In genomic region chr10:111101901-111102761, GRCm38 (mm10) we compare ENCODE assay signal across 8 mouse cellular contexts.
DNase-seq lines count a peak whose midpoint lies in the region; ATAC-seq lines count a peak whose summit lies in the region.

No protein-coding gene starts in this region.

- no peaks in the 10 kb centered on the region for H3K9me3 ChIP-seq in kidney, embryonic 15.5 days (replicated peaks)

- H3K27me3 ChIP-seq in kidney, embryonic 15.5 days: no peaks in the 10 kb centered on the region

- no peak overlapping the region for H3K4me3 ChIP-seq in kidney, embryonic 15.5 days (replicated peaks)
- peak overlapping the region; percentile 26 for H3K4me3 ChIP-seq in macrophage (ENCODE audit: inconsistent target)

- DNase-seq in adrenal gland, adult 8-10 months: peak; percentile 34
- no peak for DNase-seq in frontal cortex, adult 2 months (ENCODE audit: extremely low spot score in 1 of 2, low spot score in 1 of 2)
- no peak for DNase-seq in cerebellum, adult 11 months
- no peak for DNase-seq in cerebellum, postnatal 4 days (ENCODE audit: low spot score in 2 of 2)
- no peak for DNase-seq in thymus, postnatal 25 days

- ATAC-seq in granulocyte monocyte progenitor cell, adult 5-6 weeks (replicated peaks; ENCODE audit: poor library complexity, severe bottlenecking): peak; percentile 48
- ATAC-seq in kidney, embryonic 15.5 days (replicated peaks; ENCODE audit: low FRiP score): no peak

- H3K4me2 ChIP-seq in kidney, embryonic 15.5 days: 0 out of 2 replicates have a peak overlapping the region, but pooled peaks have one; percentile 21

- no peak overlapping the region for H3K9ac ChIP-seq in kidney, embryonic 15.5 days

- H3K4me1 ChIP-seq in kidney, embryonic 15.5 days: peaks cover 7% of the 10 kb centered on the region; the same call in 1 of the 2 replicates

- peaks cover 36% of the 10 kb centered on the region for H3K79me2 ChIP-seq in macrophage (ENCODE audit: inconsistent target)

- no peak overlapping the region for H3K27ac ChIP-seq in kidney, embryonic 15.5 days
- peak overlapping the region; percentile 67 for H3K27ac ChIP-seq in macrophage

- 71% methylated on average over 18 of the region's 18 CpGs for WGBS in kidney, embryonic 15.5 days
- 12% methylated on average over 18 of the region's 18 CpGs for WGBS in macrophage (ENCODE audit: missing documents)

- no peaks in the 10 kb centered on the region for H3K36me3 ChIP-seq in kidney, embryonic 15.5 days
- H3K36me3 ChIP-seq in macrophage (ENCODE audit: inconsistent target): no peaks in the 10 kb centered on the region
